Mouse (Mus musculus) layer of hippocampus, adult 6 months (tissue): ENCODE measurements around the gene Gsto2. TPM values are rescaled to one million over a fixed set of nuclear protein-coding genes. Genes with fewer than 3 reads are reported as not detected.

Experiments
- long read RNA-seq, 2 experiments: library from polyadenylated mRNA; unstranded; transcript quantifications; one replicate each; pipeline ENCODE4 v2.0.0; 2019 to 2020
- microRNA-seq: library from miRNA; unstranded; fragments of <30 nt; microRNA quantifications from one replicate; pipeline ENCODE4 v1.2.0, GENCODE M21; 2020
- polyA plus RNA-seq: library from polyadenylated mRNA; unstranded; fragments of <200 nt; fragmentation: Nextera tagmentation; gene quantifications from 2 replicates; pipeline ENCODE4 v1.2.3, GENCODE M21; 2021

The Gsto2 gene
- 3.1 and 4.2 TPM in 2 replicates for polyA plus RNA-seq
- long read RNA-seq, experiment 1, partial matches to known transcripts: 0 of 2 reads
- long read RNA-seq, experiment 1, other reads (novel, unspliced or antisense): 1 of 2 reads
- long read RNA-seq, experiment 2, partial matches to known transcripts: 0 of 4 reads
- long read RNA-seq, experiment 2, other reads (novel, unspliced or antisense): 3 of 4 reads

DNA sequence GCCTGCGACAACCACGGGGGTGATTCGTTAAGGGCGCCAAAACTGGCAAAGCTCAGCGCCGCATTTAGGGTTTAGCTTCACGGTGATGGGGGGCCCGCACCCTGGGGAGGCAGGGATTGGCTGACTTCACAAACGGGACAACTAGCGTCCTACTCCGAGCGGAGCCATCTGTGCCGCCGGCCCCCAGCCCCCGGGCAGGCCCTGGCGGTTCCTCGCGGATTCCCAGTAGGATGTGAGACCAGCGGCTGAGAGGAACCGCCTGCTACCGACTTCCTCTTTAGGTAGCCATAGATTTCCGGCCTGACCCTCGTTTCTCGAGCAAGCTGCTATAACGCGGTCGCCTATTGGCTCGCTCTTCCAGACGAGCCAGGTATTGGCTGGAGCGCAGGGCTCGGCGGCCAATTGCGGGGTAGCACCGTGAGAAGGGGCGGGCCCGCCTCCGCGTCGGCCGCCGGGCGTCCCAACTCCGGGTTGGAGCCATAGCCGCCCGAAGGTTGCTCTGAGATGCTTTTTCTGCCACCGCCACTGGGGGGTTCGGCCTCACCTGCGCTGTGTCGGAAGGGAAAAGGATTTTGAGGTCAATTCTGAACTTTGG lies at the start of gene Gsto2:
Gene Gsto2, plus strand, starts transcription at position 182 of the 595 bp plus-strand sequence.

DNA sequence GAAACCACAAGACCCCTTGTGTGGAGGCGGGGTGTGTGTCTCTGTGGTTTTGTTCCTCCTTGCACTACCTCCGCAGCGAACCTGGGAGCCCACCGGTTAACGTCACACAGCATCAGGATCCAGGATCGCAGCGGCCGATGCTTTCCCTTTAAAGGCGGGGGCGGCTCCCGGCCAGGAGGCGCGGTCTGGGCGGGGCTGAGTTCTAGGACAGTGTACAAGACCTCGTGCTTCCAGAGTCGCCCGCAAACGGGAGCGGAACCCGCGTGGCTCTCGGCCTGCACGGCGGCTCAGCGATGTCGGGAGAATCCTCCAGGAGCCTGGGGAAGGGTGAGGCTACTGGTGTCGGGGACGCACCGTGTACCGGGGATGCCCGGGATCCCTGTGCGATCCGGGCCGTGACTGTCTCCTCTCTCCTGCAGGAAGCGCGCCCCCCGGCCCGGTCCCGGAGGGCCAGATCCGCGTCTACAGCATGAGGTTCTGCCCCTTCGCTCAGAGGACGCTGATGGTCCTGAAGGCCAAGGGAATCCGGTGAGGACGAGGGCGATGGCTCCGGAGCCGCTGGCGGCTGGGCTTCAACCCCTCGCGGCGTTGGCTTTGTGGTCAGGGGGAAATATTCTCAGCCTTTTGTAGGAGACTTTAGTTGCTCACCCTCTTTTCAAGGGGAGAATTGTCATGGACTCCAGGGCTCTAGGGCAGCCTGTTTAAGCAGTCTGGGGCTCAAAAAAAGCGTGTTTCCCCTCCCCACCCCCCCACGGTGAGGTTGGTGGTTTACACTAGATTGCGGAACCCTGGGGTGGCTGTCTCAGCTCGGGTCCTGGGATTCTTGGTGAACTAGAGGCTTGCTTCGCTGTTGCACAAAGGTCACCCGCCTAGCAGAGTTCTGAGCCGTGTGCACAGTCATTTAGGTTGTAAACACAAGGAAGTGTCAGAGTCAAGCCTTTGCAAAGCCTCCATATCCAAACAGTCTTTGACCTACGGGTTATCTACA lies 10.2 kb upstream of the Gsto2 start, which contains the start of gene Gsto1:
Gene Gsto1, plus strand, starts transcription at position 175 of the 988 bp plus-strand sequence.

DNA sequence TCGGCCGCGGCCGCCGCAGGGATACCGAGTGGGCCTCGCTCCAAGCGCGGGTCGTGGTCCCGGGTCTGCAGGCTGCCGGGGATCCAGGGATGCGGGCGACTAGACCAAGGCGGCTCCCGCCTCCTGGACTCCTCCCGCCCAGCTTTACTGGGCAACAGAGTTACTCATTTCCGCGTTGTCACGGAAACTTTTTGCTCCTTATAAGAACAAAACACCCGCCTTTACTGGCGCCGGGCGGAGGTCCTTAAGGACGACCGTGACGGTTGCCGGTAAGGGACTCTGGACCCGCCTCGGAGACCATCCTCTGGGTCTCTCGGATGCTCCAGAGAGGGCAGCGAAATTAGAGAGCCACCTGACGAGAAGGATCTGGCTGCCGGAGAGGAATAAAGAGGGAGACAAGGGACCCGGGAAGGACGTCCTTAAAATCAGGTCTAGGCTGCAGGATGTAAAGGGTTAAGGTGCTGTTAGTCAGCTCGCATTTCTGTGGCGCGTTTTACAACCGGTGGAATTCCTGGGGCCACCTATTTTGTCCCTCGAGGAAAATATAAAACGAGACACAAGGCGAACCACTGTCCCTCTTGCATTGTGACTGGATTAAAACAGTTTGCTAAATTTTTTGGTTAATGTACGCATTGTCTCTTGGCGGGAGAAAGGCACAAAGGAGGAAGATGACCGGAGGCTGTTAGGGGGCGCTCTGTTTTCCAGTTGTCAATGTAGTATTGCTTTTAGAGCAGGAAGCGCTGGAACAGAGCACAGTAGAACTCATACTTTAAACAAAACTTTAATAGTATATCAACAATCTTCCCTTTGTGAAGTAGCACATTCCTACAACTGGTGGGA lies 54.0 kb downstream of the Gsto2 start, which contains the start of the genes Cfap43 and Itprip:
Gene Cfap43, minus strand, starts transcription at position 162 of the 840 bp plus-strand sequence.
Gene Itprip, minus strand, starts transcription at position 174 of the 840 bp plus-strand sequence.

Small RNA genes lying within 50 kb of the gene (microRNA-seq; reads per million reads assigned to microRNA genes)
- not detected for gene Gm22240

Other genes with a start within 250 kb of the Gsto2 start
- gene Col17a1, start 173.4 kb upstream of the Gsto2 start, polyA plus RNA-seq: 0.03 and 0.40 TPM in 2 replicates
- 162 and 175 TPM in 2 replicates for gene Sfr1, start 133.9 kb upstream of the Gsto2 start, polyA plus RNA-seq
- gene Gsto1, start 10.6 kb upstream of the Gsto2 start, polyA plus RNA-seq: 81.9 and 88.9 TPM in 2 replicates
- 1.7 TPM in 2 replicates for gene Cfap43, start 53.8 kb downstream of the Gsto2 start, polyA plus RNA-seq
- gene Itprip, start 53.8 kb downstream of the Gsto2 start, polyA plus RNA-seq: 0.24 and 0.44 TPM in 2 replicates
- 0.48 and 0.60 TPM in 2 replicates for gene Cfap58, start 72.1 kb downstream of the Gsto2 start, polyA plus RNA-seq